Mouse (Mus musculus): Measurements from ENCODE around the gene Elmo3.

GRCm38 (mm10) chr8:105263244-105263912 lies 42.0 kb upstream of the Elmo3 start:
- TF ChIP-seq POLR2A (IDR thresholded peaks at IDR 0.05; ENCODE audit: low read depth, low read length): no peak
- no peak for TF ChIP-seq CTCF (conservative IDR thresholded peaks at IDR 0.05; ENCODE audit: insufficient read depth, insufficient read length, low read depth, low read length)

Measured in kidney, adult 2 months (tissue).